Mouse (Mus musculus): ENCODE data around the gene Pds5b.

DNA sequence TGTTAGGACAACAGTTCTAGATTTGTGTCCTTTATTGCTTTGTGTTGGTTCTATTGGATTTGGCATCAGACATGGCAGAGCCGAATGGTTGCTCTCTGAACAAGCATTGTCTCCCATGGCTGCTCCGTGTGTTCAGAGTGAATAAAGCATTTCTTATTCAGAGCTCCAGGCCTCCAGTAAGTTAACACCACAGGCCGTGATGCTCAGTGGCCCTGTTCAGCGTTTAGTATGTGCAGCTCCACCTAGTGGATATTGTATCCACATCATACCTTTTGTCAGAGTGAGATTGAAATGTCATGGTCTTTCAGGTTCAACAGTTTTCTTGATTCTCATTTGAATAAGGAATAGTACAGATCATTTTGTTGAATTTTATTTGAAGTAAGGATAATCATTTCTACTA, 44.2 kb downstream of the Pds5b start:
- TF ChIP-seq POLR2A (IDR thresholded peaks at IDR 0.05; ENCODE audit: extremely low read depth, insufficient read depth, low read length) (no peak), CTCF (IDR thresholded peaks at IDR 0.05; ENCODE audit: low read depth, low read length) (peak; percentile 23; the same call in 1 of the 2 replicates)
